Comparison of ENCODE assay signal across 13 mouse cellular contexts in genomic region chr4:57638941-57639340, GRCm38 (mm10).
DNase-seq lines count a peak whose midpoint lies in the region; ATAC-seq and TF ChIP-seq lines count a peak whose summit lies in the region.
"Had no signal": no experiment of that assay in that cellular context is flagged by ENCODE, and none has a peak within 500 bp of the region (broad histone marks: within the 10 kb centered on the region; RNA-seq: fewer than 3 reads in every experiment).

No protein-coding gene starts in this region.

- peak overlapping the region; percentile 38 for H3K4me3 ChIP-seq in hindbrain, embryonic 14.5 days (replicated peaks; ENCODE audit: low read length)
- H3K4me3 ChIP-seq in hindbrain, embryonic 12.5 days, result no peak overlapping the region
- H3K4me3 ChIP-seq in cerebellum, adult 2 months (replicated peaks; ENCODE audit: insufficient read depth, low read depth, low read length), result no peak overlapping the region
- peak overlapping the region; percentile 51 for H3K4me3 ChIP-seq in hindbrain, embryonic 16.5 days (ENCODE audit: low read length)
- H3K4me3 ChIP-seq: limb, embryonic 15.5 days had no signal

- peak overlapping the region; percentile 69 for H3K4me2 ChIP-seq in hindbrain, embryonic 14.5 days (replicated peaks)
- no peak overlapping the region for H3K4me2 ChIP-seq in hindbrain, embryonic 12.5 days (replicated peaks)
- peak overlapping the region; percentile 70 for H3K4me2 ChIP-seq in hindbrain, embryonic 16.5 days (ENCODE audit: low read length)

- TF ChIP-seq CTCF in cerebellum, adult 2 months (IDR thresholded peaks at IDR 0.05; ENCODE audit: borderline replicate concordance, insufficient read depth, low read depth, low read length), result no peak

- peak; percentile 33 for DNase-seq in cerebellum, adult 11-12 months
- DNase-seq in cerebellum, postnatal 4 days (ENCODE audit: low spot score in 2 of 2), result no peak
- DNase-seq in hindbrain, embryonic 14.5 days (ENCODE audit: low spot score), result no peak
- DNase-seq in cerebellum, adult 2 months, result peak; percentile 36 to 51
- no peak for DNase-seq in layer of hippocampus, adult 9-11 months
- no peak for DNase-seq in spleen, postnatal 10 days (ENCODE audit: low spot score in 2 of 2)
- DNase-seq: adrenal gland, postnatal 14 days; gastrocnemius, postnatal 25 days; kidney, postnatal 14 days; lung, embryonic 14.5 days had no signal

- no peaks in the 10 kb centered on the region for H3K27me3 ChIP-seq in hindbrain, embryonic 14.5 days (ENCODE audit: control insufficient read depth, insufficient read depth, low read length)
- H3K27me3 ChIP-seq in hindbrain, embryonic 12.5 days, result no peaks in the 10 kb centered on the region
- H3K27me3 ChIP-seq in cerebellum, adult 2 months (ENCODE audit: control insufficient read depth, insufficient read depth, low read length), result no peaks in the 10 kb centered on the region
- H3K27me3 ChIP-seq in hindbrain, embryonic 16.5 days (replicated peaks; ENCODE audit: control insufficient read depth, insufficient read depth, low read length), result no peaks in the 10 kb centered on the region
- H3K27me3 ChIP-seq: limb, embryonic 15.5 days had no signal

- H3K9ac ChIP-seq in hindbrain, embryonic 14.5 days, result peak overlapping the region; percentile 68
- H3K9ac ChIP-seq in hindbrain, embryonic 12.5 days, result no peak overlapping the region
- H3K9ac ChIP-seq in hindbrain, embryonic 16.5 days (ENCODE audit: low read depth, low read length), result peak overlapping the region; percentile 52
- H3K9ac ChIP-seq: limb, embryonic 15.5 days; lung, embryonic 14.5 days had no signal

- no peak for TF ChIP-seq POLR2A in cerebellum, adult 2 months (IDR thresholded peaks at IDR 0.05; ENCODE audit: borderline replicate concordance, insufficient read depth, low read length)

- ATAC-seq in hindbrain, embryonic 14.5 days (ENCODE audit: low FRiP score), result no peak
- no peak for ATAC-seq in hindbrain, embryonic 12.5 days (ENCODE audit: low FRiP score)
- 0 out of 2 replicates have a peak, but pooled peaks have one; percentile 12 for ATAC-seq in hindbrain, embryonic 16.5 days

- H3K36me3 ChIP-seq in hindbrain, embryonic 14.5 days (replicated peaks; ENCODE audit: control insufficient read depth, insufficient read depth), result no peaks in the 10 kb centered on the region
- H3K36me3 ChIP-seq in hindbrain, embryonic 12.5 days, result no peaks in the 10 kb centered on the region
- H3K36me3 ChIP-seq in hindbrain, embryonic 16.5 days (ENCODE audit: control insufficient read depth, insufficient read depth, low read length), result no peaks in the 10 kb centered on the region
- H3K36me3 ChIP-seq: limb, embryonic 15.5 days had no signal

- WGBS in hindbrain, embryonic 14.5 days, result 79% methylated on average over 9 of the region's 9 CpGs
- 79% methylated on average over 9 of the region's 9 CpGs for WGBS in hindbrain, embryonic 12.5 days
- WGBS in cerebellum, adult 2 months, result 84% methylated on average over 9 of the region's 9 CpGs
- 72% methylated on average over 9 of the region's 9 CpGs for WGBS in hindbrain, embryonic 16.5 days

- no peaks in the 10 kb centered on the region for H3K9me3 ChIP-seq in hindbrain, embryonic 14.5 days (ENCODE audit: control insufficient read depth, low read length)
- no peaks in the 10 kb centered on the region for H3K9me3 ChIP-seq in hindbrain, embryonic 12.5 days (replicated peaks)
- no peaks in the 10 kb centered on the region for H3K9me3 ChIP-seq in hindbrain, embryonic 16.5 days (ENCODE audit: control insufficient read depth, low read length)
- H3K9me3 ChIP-seq: limb, embryonic 15.5 days had no signal

- H3K4me1 ChIP-seq in hindbrain, embryonic 14.5 days (replicated peaks; ENCODE audit: control insufficient read depth, insufficient read depth, low read length), result peaks cover 11% of the 10 kb centered on the region; the same call in 1 of the 2 replicates
- peaks cover 17% of the 10 kb centered on the region for H3K4me1 ChIP-seq in hindbrain, embryonic 12.5 days
- H3K4me1 ChIP-seq in cerebellum, adult 2 months (ENCODE audit: control insufficient read depth, insufficient read depth, low read length), result no peaks in the 10 kb centered on the region
- H3K4me1 ChIP-seq in hindbrain, embryonic 16.5 days (ENCODE audit: control insufficient read depth, insufficient read depth, low read depth, low read length), result peaks cover 18% of the 10 kb centered on the region

- H3K27ac ChIP-seq in hindbrain, embryonic 14.5 days, result peak overlapping the region; percentile 86; the same call in 1 of the 2 replicates
- H3K27ac ChIP-seq in hindbrain, embryonic 12.5 days, result no peak overlapping the region
- H3K27ac ChIP-seq in cerebellum, adult 2 months (ENCODE audit: insufficient read depth, low read length), result no peak overlapping the region
- peak overlapping the region; percentile 54; the same call in 1 of the 2 replicates for H3K27ac ChIP-seq in hindbrain, embryonic 16.5 days (ENCODE audit: low read depth, low read length)
- H3K27ac ChIP-seq: limb, embryonic 15.5 days had no signal

Comparison
In these comparisons a context has a peak if more than half of its experiments do, and no peak if none do; other contexts are left out.
1. DNase-seq: peak in cerebellum, adult 11-12 months (single experiment) and cerebellum, adult 2 months (2 of 2); none in cerebellum, postnatal 4 days (0 of 2), hindbrain, embryonic 14.5 days (single experiment), layer of hippocampus, adult 9-11 months (single experiment) and spleen, postnatal 10 days (0 of 2).
2. H3K27ac ChIP-seq: peak in hindbrain, embryonic 14.5 days (single experiment) and hindbrain, embryonic 16.5 days (single experiment); none in hindbrain, embryonic 12.5 days (single experiment) and cerebellum, adult 2 months (single experiment).
3. H3K4me3 ChIP-seq: peak in hindbrain, embryonic 14.5 days (single experiment) and hindbrain, embryonic 16.5 days (single experiment); none in hindbrain, embryonic 12.5 days (single experiment) and cerebellum, adult 2 months (single experiment).